Mouse (Mus musculus): ENCODE data around the gene Fam217a.
"Not testable (repeated sequence)": the region's sequence is repeated elsewhere in the genome, so short reads cannot be mapped to it uniquely, and the experiment has no call there.

The Fam217a gene

GRCm38 (mm10) chr13:34924210-34924609, at the start of gene Fam217a, which contains the start of gene 4933417A18Rik:
Gene Fam217a (minus strand): TSS chr13:34924310.
Gene 4933417A18Rik (plus strand): TSS chr13:34924409.
- no peak for DNase-seq (ENCODE audit: low spot score in 2 of 2)

GRCm38 (mm10) chr13:34973770-34974169, 49.7 kb upstream of the Fam217a start:
- DNase-seq (ENCODE audit: low spot score in 2 of 2) = no peak

GRCm38 (mm10) chr13:34973149-34973548, 49.0 kb upstream of the Fam217a start:
- DNase-seq (ENCODE audit: low spot score in 2 of 2) = no peak

DNA sequence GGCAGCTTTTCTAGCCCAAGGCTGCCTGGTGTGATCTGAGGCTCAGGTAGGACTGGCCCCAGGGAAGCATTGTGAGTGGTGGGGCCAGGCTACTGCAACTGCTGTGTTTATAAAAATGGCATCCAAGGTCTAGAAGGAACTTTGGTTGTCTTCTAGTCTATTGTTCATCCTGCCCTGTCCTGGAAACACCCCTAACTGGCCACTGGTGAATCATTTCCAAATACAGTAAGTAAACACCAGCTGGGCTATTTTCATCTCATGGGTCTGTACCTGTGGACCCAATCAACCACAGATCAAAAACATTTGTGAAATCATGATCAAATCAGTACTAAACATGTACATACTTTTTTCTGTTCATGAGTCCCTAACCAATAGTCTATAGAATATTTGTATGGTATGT, 48.3 kb upstream of the Fam217a start:
- DNase-seq (ENCODE audit: low spot score in 2 of 2) = not testable (repeated sequence)

DNA sequence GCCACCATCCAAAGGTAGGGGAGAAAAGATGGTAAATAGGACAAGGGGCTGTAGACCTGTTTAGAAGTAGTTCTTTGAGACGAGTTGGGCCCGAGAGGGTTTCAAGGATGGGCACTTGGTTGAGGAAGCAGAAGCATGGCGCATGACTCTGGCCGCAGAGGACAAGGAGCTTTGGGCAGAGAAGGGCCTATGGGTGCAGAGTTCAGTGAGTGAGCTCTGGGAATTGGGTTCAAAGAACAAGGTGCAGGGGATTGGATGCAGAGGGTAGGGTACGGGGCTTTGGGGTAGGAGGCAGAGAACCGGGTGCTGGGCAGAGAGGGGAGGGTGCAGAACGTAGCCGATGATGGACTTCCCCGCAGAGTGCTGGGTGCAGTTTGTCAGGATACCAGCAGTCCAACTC, 41.5 kb upstream of the Fam217a start:
- not testable (repeated sequence) for DNase-seq (ENCODE audit: low spot score in 2 of 2)

DNA sequence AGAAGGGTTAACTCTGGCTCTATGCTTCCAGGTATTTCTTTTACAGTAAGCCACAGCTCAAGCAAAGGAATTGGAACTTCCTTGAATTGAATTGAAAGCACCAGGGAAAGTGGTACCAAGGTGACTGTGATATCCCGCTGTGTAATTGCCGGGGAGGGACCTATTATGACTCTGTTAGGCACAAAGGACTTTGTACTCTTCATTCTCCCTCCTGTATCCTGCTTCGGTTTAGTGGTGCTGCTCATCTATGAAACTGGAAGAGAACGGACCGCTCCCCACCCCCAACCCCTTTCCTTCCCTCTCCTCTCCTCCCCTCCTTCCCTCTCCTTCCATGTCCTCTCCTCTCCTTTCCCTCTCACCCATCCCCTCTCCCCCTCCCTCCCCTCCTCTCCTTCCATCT, 40.8 kb upstream of the Fam217a start:
- DNase-seq (ENCODE audit: low spot score in 2 of 2) = no peak

DNA sequence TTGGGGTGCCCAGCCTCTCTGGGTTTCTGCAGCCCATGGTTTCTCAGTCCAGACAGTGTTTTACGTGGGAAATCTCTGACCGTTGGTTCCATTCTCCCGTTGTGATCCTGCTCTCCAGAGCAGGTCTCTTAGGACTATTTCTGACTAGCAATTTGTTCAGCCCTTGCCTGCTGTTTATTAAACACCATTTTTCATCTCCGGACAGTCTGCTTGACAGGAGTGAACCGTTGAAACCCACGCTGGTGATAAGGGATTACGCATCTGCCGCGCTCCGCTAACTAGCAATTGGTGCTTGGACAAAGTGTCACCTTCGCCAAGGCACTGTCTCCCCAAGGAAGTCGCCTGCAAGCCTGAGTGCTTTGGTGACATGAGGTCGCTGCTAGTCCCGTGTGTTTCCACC, 40.3 kb upstream of the Fam217a start:
- no peak for DNase-seq (ENCODE audit: low spot score in 2 of 2)

- peak; percentile 33 to 46 for DNase-seq (ENCODE audit: low spot score in 2 of 2)
These were observed 39.6 kb upstream of the Fam217a start, which contains the start of gene Eci3 for GRCm38 (mm10) chr13:34963511-34964397. Gene Eci3 (minus strand): TSS chr13:34963810.

GRCm38 (mm10) chr13:34960996-34961770, 37.1 kb upstream of the Fam217a start:
- no peak for DNase-seq (ENCODE audit: low spot score in 2 of 2)

DNA sequence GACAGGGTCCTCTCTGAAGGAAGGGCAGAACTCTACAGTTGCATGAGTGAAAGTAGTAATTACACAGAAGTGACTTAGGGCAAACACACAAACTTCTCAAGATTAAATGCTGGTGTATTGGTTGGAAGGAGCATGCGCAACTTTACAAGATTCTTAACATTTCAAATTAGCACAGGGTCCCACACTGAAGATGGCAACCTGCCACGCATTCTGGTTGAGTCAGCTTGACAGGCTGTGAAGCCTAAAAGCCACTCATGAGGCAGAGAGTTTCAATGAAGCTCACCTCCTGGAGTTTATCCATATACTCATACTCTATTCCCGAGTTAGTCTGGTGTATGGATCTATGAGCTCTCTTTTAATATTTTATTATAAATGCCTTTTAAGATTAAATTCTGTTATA, 34.0 kb upstream of the Fam217a start:
- not testable (repeated sequence) for DNase-seq (ENCODE audit: low spot score in 2 of 2)

DNA sequence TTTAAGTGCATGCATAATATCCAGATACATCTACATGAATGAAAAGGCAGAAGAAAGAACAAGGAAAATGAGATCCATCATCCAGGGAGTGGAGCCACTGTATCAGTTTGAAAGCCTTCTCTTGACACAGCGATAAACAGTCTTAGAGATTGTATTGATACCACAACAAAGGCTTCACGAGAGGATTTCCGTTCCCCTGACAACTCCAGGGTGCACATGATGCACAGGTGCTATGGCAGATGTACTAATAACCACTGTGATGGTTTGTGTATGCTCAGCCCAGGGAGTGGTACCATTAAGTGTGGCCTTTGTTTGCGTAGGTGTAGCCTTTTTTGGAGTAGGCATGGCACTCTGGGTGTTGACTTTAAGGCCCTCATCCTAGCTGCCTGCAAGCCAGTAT, 32.8 kb upstream of the Fam217a start:
- DNase-seq (ENCODE audit: low spot score in 2 of 2) = no peak

DNA sequence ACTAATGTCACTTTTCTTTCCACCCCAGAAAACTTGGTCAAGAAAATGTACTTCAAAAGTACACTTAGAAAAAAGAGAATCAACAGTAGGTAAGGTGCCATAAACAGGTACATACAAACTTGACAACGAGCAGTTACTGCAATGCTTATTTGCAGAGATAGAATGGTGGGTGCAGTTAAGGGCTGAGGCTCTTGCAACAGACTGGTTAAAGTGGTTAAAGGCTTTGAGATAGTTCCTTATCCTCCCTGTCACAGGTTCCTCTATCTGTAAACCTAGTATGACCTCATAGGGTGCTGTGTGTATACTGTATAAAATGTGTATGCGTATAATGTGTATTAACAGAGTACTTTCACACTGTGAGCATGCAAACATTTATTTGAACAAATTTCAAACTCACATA, 27.3 kb upstream of the Fam217a start:
- not testable (repeated sequence) for DNase-seq (ENCODE audit: low spot score in 2 of 2)

GRCm38 (mm10) chr13:34942370-34942769, 18.3 kb upstream of the Fam217a start:
- no peak for DNase-seq (ENCODE audit: low spot score in 2 of 2)

DNA sequence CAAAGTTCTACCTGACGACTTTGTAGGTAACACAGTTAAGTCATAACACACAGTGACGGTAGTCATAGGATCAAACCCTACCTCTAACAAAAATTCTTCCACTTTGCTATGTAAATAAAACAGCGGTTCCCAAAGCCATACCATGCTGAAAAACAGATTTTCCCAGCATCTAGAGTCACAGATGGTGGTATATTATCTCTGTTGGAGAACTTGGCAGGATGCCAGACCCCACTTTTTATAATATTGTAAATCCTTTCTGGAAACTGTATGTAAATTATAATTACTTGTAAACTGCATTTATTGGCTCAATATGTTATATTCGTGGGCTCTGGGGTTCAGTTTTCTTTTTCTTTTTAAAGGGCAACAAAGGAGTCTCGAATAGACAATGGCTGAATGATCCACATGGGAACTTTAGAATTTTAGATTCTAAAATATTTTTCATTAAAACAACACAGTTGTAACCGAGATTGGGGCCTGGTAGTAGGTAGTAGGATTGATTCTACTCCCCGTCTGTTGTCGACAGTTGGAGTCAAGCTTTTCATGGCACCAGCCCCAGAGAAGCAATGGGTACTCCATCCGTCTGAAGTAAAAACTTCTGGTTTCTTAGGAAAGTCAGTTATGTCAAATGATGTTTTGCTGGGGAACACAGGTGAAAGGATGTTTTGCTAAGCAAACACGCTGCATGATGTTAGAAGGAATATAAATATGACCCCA, 11.0 kb upstream of the Fam217a start:
- DNase-seq (ENCODE audit: low spot score in 2 of 2) = no peak

DNA sequence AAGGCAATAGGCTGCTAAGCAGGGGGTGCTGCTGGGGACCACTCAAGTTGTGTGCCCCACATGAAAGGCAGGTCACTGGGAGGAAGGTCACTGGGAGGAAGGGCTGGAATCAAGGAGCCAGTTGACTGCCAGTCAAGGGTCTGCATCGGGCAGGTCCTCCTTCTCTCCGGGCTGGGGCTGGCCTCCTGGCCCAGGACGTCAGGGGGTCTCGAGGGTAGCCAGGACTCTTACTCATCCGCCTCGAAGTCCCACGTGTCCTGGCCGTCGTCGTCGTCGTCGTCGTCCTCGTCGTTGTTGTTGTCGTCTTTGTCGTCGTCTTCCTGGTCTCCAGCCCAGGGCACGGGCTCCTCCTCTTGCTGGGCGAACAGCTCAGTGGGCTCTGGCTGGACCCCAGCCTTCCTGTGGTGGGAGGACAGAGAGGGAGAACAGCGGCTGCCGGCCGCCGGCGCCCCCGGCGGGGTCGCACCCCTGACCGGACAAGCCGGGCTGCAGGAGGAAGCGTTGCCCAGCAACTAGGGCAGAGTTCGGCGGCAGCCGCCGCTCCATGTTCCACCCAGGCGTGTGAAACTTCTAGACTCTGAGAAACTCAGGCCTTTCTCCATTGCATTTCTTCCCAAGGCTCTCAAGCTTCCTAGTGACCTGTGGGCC, 7.5 kb downstream of the Fam217a start:
- no peak for DNase-seq (ENCODE audit: low spot score in 2 of 2)

DNA sequence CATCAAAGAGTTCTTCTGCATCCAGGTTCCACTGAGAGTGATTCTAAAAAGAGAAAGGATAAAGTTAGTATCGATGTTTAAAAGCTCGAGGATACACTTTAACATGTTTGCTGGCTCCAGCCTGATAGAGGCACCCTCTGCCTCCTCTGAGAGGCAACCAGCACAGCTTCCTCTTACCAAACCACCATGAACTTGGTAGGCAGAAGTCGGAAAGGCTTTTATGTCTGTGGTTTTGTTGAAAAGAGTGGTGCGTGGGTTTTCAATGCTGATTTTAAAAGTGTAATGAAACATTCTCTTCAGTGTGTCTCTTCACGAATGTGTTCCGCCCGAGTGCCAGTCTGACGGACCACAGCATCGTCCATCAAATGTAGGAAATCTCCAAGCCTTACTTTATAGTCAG, 9.5 kb downstream of the Fam217a start:
- DNase-seq (ENCODE audit: low spot score in 2 of 2) = no peak

DNA sequence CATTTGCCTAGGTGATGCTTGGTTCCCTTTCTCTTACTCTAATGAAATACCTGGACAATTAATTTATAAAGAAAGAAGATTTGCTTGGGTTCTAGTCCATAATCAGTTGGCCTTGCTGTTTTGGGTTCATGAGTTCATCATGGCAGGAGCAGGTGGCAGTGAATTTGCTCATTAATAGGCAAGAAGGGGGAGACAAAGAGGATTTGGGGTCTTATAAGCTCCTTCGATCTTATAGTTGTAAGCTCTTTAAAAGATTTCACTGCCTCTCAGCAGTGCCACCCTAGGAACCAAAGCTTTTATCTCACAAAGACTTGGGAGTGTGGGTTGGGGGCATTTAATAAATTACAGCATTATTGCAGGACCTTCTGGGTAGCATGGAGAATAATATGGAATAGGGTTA, 31.2 kb downstream of the Fam217a start:
- no peak for DNase-seq (ENCODE audit: low spot score in 2 of 2)

GRCm38 (mm10) chr13:34876481-34876880, 47.6 kb downstream of the Fam217a start:
- DNase-seq (ENCODE audit: low spot score in 2 of 2) = no peak

DNA sequence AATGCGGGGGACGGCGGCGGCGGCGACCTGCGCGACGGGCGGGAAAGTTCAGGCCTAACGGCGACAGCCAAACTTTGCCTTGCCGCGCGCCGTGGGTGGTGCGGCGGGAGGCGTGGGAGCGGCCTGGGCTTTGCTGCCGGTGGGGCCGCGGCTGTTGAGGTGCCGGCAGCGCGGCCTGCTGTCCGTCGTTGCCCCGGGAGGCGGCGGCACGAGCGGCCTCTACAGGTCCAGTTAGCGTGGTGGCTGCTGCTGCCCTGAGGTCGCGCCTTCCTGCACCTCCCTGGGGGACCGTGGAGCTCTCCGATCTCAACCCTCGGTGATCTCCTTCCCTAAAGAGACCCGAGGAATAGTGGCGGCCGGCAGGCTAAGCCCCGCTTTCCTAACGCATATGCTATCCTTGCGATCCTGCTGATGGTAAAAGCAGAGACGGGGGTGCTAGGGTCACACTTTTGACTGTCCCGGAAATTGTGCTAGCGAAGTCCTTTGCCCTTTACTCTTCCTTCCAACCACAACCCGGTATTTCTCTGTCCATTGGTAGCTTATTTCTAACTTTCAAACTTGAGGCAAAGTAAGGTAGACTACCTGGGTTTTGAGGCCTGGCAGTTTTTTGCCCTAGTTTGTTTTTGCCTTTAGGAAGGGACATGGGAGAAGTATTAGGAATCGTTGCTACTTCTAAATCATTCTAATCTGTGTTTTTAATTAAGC, 48.2 kb downstream of the Fam217a start:
- peak; percentile 59 to 63 for DNase-seq (ENCODE audit: low spot score in 2 of 2)

DNA sequence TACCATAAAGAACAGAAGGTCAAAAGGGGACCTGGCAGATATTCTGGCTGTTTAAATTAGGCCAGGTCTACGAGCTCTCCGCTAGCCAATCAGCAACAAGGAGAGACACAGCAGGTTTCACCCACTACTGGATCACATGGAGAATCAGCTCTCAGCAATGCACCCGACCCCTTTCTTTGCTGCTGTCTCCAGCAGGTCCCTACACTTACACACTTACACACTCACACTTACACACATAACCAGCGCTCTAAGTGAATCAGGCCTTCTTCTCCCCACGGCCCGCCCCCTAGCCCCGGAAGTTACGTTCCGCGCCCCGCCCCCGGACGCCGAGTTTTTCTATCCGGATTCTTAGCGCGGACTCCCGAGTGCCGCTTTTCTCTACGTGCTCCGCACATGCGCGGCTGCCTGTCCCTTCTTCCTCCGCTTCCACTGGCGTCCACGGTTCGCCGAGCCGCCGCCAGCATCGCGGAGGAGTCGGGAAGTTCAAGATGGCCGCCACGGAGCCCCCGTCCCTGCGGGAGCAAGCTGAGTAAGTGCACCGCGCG, 48.9 kb downstream of the Fam217a start, which contains the start of gene Prpf4b:
Gene Prpf4b, plus strand, starts transcription at position 137 of the 545 bp plus-strand sequence.
- DNase-seq (ENCODE audit: low spot score in 2 of 2) = peak; percentile 92
